Comparison of ENCODE assay signal across 9 mouse cellular contexts in the genomic region with DNA sequence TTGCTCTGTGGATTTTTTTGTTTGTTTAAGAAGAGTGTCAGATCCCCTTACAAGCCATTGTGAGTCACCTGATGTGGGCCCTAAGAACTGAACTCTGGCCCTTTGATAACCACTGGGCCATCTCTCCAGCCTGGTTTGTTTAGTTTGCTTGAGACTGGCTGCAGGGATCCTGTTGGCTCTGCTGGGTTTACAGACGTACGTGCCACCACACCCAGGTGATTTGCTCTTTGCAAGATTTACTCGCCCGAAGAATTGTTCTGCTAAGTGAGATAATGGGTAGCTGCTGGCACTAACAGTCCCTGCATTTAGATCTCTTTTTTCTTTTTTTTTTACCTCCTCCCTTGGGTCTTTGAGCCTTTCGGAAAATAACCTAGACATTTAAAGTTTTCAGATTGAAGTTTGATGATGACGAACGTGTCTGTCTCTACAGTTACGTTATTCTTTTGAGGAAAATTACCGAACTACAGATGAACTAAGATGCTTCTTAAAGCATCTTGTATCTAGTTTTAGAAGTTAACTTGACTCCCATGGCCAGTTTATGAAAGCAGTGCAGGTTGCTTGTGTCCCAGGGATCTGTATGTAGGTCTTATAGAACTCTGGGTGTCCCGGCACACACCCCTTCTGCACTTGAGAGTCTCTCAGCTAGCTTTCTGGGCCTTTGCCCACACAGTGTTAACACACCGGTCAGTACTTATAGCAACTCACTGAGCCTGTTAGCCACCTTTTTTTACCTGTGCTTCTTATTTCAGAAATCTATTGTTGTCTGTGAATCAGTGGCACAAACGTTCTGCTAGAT. TPM values are rescaled to one million over a fixed set of nuclear protein-coding genes. Genes with fewer than 3 reads are reported as not detected.
DNase-seq lines count a peak whose midpoint lies in the region; ATAC-seq and TF ChIP-seq lines count a peak whose summit lies in the region.
"Had no signal": no experiment of that assay in that cellular context is flagged by ENCODE, and none has a peak within 500 bp of the region (broad histone marks: within the 10 kb centered on the region; RNA-seq: fewer than 3 reads in every experiment).

No protein-coding gene starts in this region.

- H3K4me3 ChIP-seq in left cerebral cortex, adult 2 months = peak overlapping the region; percentile 94
- H3K4me3 ChIP-seq in embryonic facial prominence, embryonic 15.5 days (replicated peaks) = peak overlapping the region; percentile 99
- H3K4me3 ChIP-seq in limb, embryonic 12.5 days (replicated peaks) = peak overlapping the region; percentile 79
- peak overlapping the region; percentile 94 for H3K4me3 ChIP-seq in neural tube, embryonic 15.5 days (replicated peaks)

- H3K27me3 ChIP-seq in embryonic facial prominence, embryonic 15.5 days = no peaks in the 10 kb centered on the region
- H3K27me3 ChIP-seq in limb, embryonic 12.5 days = no peaks in the 10 kb centered on the region
- H3K27me3 ChIP-seq in neural tube, embryonic 15.5 days (replicated peaks) = no peaks in the 10 kb centered on the region

- H3K9ac ChIP-seq in embryonic facial prominence, embryonic 15.5 days = peak overlapping the region; percentile 97; the same call in 1 of the 2 replicates
- H3K9ac ChIP-seq in limb, embryonic 12.5 days (replicated peaks) = peak overlapping the region; percentile 94; the same call in 1 of the 2 replicates
- H3K9ac ChIP-seq in neural tube, embryonic 15.5 days (replicated peaks) = peak overlapping the region; percentile 97; the same call in 1 of the 2 replicates

- intact Hi-C loops in left cerebral cortex, adult 2 months (cut with DNase I) = no loop called here
- intact Hi-C loops in left cerebral cortex, postnatal 4 days (cut with DNase I) = no loop called here

- no peak for DNase-seq in left cerebral cortex, adult 2 months (ENCODE audit: extremely low spot score in 1 of 2, low spot score in 2 of 2)
- no peak for DNase-seq in left cerebral cortex, adult 11 months (ENCODE audit: low spot score)
- DNase-seq in right cerebral cortex, postnatal 4 days = no peak
- DNase-seq in left cerebral cortex, postnatal 4 days = no peak
- no peak for DNase-seq in gastrocnemius, adult 8-10 months (ENCODE audit: low spot score in 2 of 2)

- 84% methylated on average over 12 of the region's 12 CpGs for WGBS in embryonic facial prominence, embryonic 15.5 days
- WGBS in limb, embryonic 12.5 days = 87% methylated on average over 12 of the region's 12 CpGs
- 90% methylated on average over 12 of the region's 12 CpGs for WGBS in neural tube, embryonic 15.5 days

- H3K4me2 ChIP-seq in embryonic facial prominence, embryonic 15.5 days (replicated peaks) = peak overlapping the region; percentile 79
- peak overlapping the region; percentile 79 for H3K4me2 ChIP-seq in limb, embryonic 12.5 days
- H3K4me2 ChIP-seq in neural tube, embryonic 15.5 days = peak overlapping the region; percentile 92

- H3K36me3 ChIP-seq in embryonic facial prominence, embryonic 15.5 days = no peaks in the 10 kb centered on the region
- H3K36me3 ChIP-seq in limb, embryonic 12.5 days = 0 out of 2 replicates have a peak, but pooled peaks cover 5% of the 10 kb centered on the region
- no peaks in the 10 kb centered on the region for H3K36me3 ChIP-seq in neural tube, embryonic 15.5 days

- ATAC-seq in embryonic facial prominence, embryonic 15.5 days (ENCODE audit: insufficient number of reproducible peaks, low FRiP score, low TSS enrichment, low read depth) = no peak
- no peak for ATAC-seq in limb, embryonic 12.5 days (ENCODE audit: insufficient number of reproducible peaks, insufficient read depth, low FRiP score, low TSS enrichment, low read depth)
- no peak for ATAC-seq in neural tube, embryonic 15.5 days (ENCODE audit: low FRiP score)

- no peak for TF ChIP-seq CTCF in left cerebral cortex, adult 2 months (IDR thresholded peaks at IDR 0.05)

- H3K9me3 ChIP-seq in embryonic facial prominence, embryonic 15.5 days (replicated peaks) = no peaks in the 10 kb centered on the region
- no peaks in the 10 kb centered on the region for H3K9me3 ChIP-seq in limb, embryonic 12.5 days
- no peaks in the 10 kb centered on the region for H3K9me3 ChIP-seq in neural tube, embryonic 15.5 days (replicated peaks)

- H3K27ac ChIP-seq in left cerebral cortex, adult 2 months = no peak overlapping the region
- no peak overlapping the region for H3K27ac ChIP-seq in embryonic facial prominence, embryonic 15.5 days (replicated peaks)
- H3K27ac ChIP-seq in limb, embryonic 12.5 days = no peak overlapping the region
- H3K27ac ChIP-seq in neural tube, embryonic 15.5 days (replicated peaks) = no peak overlapping the region

- H3K4me1 ChIP-seq in embryonic facial prominence, embryonic 15.5 days = peaks cover 37% of the 10 kb centered on the region
- peaks cover 31% of the 10 kb centered on the region for H3K4me1 ChIP-seq in limb, embryonic 12.5 days (replicated peaks)
- peaks cover 44% of the 10 kb centered on the region for H3K4me1 ChIP-seq in neural tube, embryonic 15.5 days

RNA-seq across cellular contexts. Expression of a gene that starts 1.6 kb away (rescaled TPM):
- total RNA-seq in left cerebral cortex, adult 2 months (2021) = 10 to 100 TPM; 83.6 to 98.8 TPM
- 90.5 and 94.2 TPM in 2 replicates for polyA plus RNA-seq in embryonic facial prominence, embryonic 15.5 days (2015; fragmentation: Nextera tagmentation; extraction: Ambion mirVana)
- polyA plus RNA-seq in limb, embryonic 12.5 days (2016; fragmentation: Nextera tagmentation; extraction: Ambion mirVana) = 69.5 and 76.8 TPM in 2 replicates
- polyA plus RNA-seq in neural tube, embryonic 15.5 days (2015; fragmentation: Nextera tagmentation; extraction: Ambion mirVana) = 97.9 and 110 TPM in 2 replicates
- total RNA-seq in left cerebral cortex, postnatal 4 days (2021) = 10 to 100 TPM; 99.3 to 99.7 TPM
- 10 to 100 TPM; 56.3 to 83.2 (median 68.9) TPM for total RNA-seq in gastrocnemius, adult 8-10 months (2022)

RNA-seq across cellular contexts. Expression of a gene that starts 19.5 kb away (rescaled TPM):
- not detected for total RNA-seq in left cerebral cortex, adult 2 months (2021)
- polyA plus RNA-seq in embryonic facial prominence, embryonic 15.5 days (2015; fragmentation: Nextera tagmentation; extraction: Ambion mirVana) = not detected in 2 replicates
- polyA plus RNA-seq in limb, embryonic 12.5 days (2016; fragmentation: Nextera tagmentation; extraction: Ambion mirVana) = not detected in 2 replicates
- polyA plus RNA-seq in neural tube, embryonic 15.5 days (2015; fragmentation: Nextera tagmentation; extraction: Ambion mirVana) = not detected in 2 replicates
- not detected for total RNA-seq in left cerebral cortex, postnatal 4 days (2021)
- total RNA-seq in gastrocnemius, adult 8-10 months (2022) = not detected
- polyA plus RNA-seq: spleen, adult 2 months had no signal

RNA-seq across cellular contexts. Expression of a gene that starts 40.4 kb away (rescaled TPM):
- total RNA-seq in left cerebral cortex, adult 2 months (2021) = 10 to 100 TPM; 56.1 to 75.8 TPM
- 247 and 253 TPM in 2 replicates for polyA plus RNA-seq in embryonic facial prominence, embryonic 15.5 days (2015; fragmentation: Nextera tagmentation; extraction: Ambion mirVana)
- polyA plus RNA-seq in limb, embryonic 12.5 days (2016; fragmentation: Nextera tagmentation; extraction: Ambion mirVana) = 272 and 281 TPM in 2 replicates
- 251 and 260 TPM in 2 replicates for polyA plus RNA-seq in neural tube, embryonic 15.5 days (2015; fragmentation: Nextera tagmentation; extraction: Ambion mirVana)
- 10 to 100 TPM; 58.9 to 81.0 TPM for total RNA-seq in left cerebral cortex, postnatal 4 days (2021)
- 100 to 1,000 TPM; 183 to 225 (median 215) TPM for total RNA-seq in gastrocnemius, adult 8-10 months (2022)

RNA-seq across cellular contexts. Expression of a gene that starts 40.5 kb away (rescaled TPM):
- total RNA-seq in left cerebral cortex, adult 2 months (2021) = 10 to 100 TPM; 42.5 to 42.8 TPM
- polyA plus RNA-seq in embryonic facial prominence, embryonic 15.5 days (2015; fragmentation: Nextera tagmentation; extraction: Ambion mirVana) = 39.2 and 40.5 TPM in 2 replicates
- 64.4 and 65.8 TPM in 2 replicates for polyA plus RNA-seq in limb, embryonic 12.5 days (2016; fragmentation: Nextera tagmentation; extraction: Ambion mirVana)
- polyA plus RNA-seq in neural tube, embryonic 15.5 days (2015; fragmentation: Nextera tagmentation; extraction: Ambion mirVana) = 28.1 and 34.8 TPM in 2 replicates
- 10 to 100 TPM; 42.8 to 44.2 TPM for total RNA-seq in left cerebral cortex, postnatal 4 days (2021)
- 10 to 100 TPM; 16.4 to 20.8 (median 18.5) TPM for total RNA-seq in gastrocnemius, adult 8-10 months (2022)
